Mouse (Mus musculus): ENCODE measurements around the gene Nat8.
"Not testable (repeated sequence)": the region's sequence is repeated elsewhere in the genome, so short reads cannot be mapped to it uniquely, and the experiment has no call there.

Nat8 gene

DNA sequence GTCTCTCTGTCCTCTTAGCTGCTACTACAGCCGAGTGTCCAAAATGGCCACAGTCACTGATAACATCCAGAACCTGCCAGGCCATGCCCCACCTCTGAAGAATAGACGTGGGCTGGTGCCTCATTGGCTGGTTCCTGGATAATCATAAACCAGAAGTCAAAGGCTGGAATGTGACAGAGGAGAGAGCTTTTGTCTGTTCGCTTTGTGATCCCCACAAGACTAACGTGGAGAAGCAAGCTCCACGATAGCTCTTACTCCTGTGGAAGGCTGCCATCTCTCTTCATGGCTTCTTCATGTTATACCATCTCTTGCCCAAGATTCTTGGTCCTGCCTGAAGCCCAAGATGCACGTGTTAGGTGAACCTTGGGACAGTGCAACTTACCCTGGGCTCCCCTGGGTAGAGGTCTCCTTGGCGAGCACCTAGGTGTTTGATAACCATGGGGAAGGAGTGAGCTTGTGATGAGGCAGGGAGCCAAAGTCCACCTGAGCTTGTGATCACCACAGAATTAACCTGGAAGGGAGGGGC, at the start of gene Nat8:
Nat8 (minus strand) TSS at position 287 of the 526 bp plus-strand sequence.
- DNase-seq (ENCODE audit: low read depth, low spot score), result no peak

DNA sequence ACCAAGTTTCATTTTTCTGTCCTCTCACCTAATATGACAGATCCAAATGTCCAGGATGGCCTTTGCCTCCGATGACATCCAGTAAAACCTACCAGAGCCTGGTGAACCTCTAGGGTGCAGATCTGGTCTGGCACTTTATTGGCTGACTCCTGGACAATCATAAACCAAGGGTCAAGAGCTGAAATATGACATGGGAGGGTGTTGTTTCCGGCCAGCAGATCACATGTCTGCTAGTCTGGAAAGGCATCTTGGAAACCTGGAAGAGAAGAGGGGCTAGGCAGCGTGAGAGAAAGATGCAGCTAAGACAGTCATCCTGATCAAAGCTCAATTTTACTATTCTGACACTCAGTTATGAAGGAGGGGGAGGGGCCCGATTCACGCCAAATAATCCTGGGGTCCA, 37.1 kb upstream of the Nat8 start, which contains the start of gene Nat8f2:
Nat8f2 (minus strand) TSS at position 153 of the 400 bp plus-strand sequence.
- not testable (repeated sequence) for DNase-seq (ENCODE audit: low read depth, low spot score)

DNA sequence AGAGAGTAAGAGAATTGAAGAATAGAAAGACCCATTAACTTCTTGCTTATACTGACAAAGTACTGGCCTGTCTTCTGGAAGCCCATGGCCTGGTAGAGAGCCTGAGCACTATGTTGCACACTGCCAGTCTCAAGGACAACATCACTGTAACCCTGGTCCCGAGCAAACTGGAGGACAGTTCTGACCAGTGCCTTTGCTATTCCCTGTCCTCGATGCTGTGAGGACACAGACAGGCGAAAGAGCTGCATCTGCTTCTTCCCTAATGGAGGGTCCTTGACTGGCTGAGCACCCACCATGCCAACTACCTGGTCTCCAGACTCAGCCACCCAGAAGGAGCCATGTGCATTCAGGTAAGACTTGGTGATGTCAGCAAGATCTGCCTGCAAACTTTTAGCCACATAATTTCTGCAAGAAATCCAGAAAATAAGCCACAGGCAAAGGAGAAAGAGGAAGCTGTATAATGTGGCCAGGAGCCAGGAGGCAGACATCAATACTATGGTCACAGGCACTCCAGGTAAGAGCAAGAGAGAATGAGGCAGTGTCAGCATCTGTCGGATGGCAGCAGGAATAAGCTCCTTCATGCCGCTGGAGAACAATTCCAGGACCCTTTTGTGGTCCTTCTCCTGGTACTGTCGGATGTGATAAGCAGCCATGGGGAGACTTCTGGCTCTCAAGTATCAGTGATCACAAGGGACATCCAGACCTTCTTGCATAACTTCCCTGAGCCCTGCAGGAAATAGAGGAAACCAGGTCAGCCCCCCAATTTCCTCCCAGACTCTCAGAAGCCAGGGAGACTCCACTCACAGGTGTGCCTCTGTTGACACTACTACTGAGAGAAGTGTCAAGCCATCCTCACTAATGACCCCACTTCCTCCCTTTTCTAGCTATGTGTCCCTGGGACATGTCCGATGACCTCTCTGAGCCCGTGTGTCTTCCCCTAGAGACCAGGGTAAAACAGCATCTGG, 36.1 kb upstream of the Nat8 start:
- DNase-seq (ENCODE audit: low read depth, low spot score), result no peak

GRCm38 (mm10) chr6:85866995-85867394, 35.1 kb upstream of the Nat8 start:
- DNase-seq (ENCODE audit: low read depth, low spot score), result not testable (repeated sequence)

- not testable (repeated sequence) for DNase-seq (ENCODE audit: low read depth, low spot score)
Measured at GRCm38 (mm10) chr6:85866166-85866565, 34.3 kb upstream of the Nat8 start.

DNA sequence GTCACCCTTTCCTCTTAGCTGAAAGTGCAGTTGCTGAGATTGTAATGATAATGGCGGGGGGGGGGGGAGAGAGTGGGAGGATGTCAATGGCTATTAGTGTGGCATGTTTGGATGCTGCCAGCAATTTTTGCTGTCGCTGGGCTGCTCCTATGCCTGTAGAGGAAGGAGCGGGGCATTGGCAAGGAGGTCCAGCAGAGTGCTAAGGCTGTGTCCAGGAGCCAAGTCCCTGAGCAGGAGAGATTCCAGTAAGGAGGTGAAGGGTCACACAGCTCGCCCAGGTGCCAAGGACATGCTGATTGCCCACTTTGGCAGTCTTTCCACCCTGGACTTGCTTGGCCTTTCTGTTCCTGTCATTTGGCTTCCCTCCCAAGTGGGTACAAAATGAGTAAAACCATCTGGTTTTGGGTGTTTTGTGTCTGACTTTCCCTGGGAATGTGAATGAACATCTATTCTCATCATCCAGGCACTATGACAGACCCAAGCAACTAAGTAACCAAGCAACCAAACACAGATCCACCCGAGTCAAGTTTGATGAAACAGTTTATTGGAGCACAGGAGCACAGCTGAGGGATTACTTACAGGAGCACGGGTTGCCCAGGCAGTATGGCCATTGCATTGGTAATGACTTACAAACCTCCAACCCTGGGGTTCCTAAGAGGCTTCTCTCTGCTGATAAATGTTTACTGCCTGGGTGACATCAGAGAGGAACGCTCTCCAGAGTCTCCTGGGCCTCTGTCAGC, 33.2 kb upstream of the Nat8 start:
- not testable (repeated sequence) for DNase-seq (ENCODE audit: low read depth, low spot score)

DNA sequence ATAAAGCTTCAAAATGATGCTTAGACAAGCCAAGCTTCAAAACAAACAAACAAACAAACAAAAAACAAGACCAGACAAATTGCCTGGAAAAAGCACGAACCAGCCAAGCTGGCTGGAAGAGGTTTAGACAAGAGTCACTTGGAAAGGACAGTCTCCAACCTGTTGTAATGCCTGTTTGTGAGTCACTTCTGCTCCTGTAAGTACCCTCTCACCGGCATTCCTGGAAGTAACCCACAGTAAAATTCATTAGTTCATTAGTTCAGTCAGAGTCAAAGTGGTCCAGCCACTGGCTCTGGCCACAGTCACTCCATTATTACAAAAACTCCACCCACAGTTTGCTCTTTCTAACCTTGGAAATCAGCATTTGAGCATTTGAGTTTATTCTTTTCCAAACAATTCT, 32.0 kb upstream of the Nat8 start:
- no peak for DNase-seq (ENCODE audit: low read depth, low spot score)

GRCm38 (mm10) chr6:85863136-85863535, 31.3 kb upstream of the Nat8 start:
- DNase-seq (ENCODE audit: low read depth, low spot score), result no peak

GRCm38 (mm10) chr6:85862565-85862964, 30.7 kb upstream of the Nat8 start:
- DNase-seq (ENCODE audit: low read depth, low spot score), result no peak

DNA sequence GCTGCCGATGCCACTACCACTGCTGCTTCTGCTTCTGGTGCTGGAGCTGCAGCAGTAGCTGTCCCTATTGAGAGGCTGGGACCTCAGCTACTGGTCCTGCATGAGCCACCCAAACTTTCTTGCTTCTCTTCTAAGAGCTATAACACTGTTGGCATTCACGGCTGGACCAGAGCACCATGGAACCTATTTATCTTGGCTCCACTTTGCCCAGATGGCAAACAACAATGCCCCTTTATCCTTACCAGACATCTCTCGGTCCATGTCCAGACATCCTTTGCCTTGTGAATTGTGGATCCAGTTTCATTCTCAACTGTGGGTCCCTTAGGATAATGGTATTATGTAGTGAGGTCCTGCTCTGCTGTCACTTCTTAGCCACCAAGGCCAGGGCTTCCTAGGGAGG, 29.4 kb upstream of the Nat8 start:
- DNase-seq (ENCODE audit: low read depth, low spot score), result no peak

DNA sequence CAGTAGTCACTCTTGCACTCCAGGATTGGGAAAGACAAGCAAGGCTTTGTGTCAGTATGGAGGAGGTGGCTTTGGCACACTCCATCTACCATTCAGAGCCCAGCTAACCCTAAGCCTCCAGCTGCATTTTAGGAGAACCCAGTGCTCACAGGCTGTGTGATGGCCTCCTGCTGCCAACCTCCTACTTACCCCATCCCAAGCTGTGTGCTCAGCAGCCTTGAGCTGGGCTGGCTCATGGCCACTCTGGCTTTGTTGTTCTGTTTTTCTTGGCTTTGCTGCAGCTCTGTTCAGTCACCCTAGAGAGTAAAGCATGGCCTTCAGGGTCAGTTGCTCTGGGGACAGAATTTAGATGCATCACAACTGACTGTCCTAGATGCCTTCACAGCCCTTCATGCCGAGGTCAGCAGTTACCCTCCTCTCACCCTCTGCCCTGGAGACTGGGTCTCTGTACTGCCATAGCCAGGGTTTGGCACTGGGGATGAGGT, 24.4 kb upstream of the Nat8 start:
- no peak for DNase-seq (ENCODE audit: low read depth, low spot score)

DNA sequence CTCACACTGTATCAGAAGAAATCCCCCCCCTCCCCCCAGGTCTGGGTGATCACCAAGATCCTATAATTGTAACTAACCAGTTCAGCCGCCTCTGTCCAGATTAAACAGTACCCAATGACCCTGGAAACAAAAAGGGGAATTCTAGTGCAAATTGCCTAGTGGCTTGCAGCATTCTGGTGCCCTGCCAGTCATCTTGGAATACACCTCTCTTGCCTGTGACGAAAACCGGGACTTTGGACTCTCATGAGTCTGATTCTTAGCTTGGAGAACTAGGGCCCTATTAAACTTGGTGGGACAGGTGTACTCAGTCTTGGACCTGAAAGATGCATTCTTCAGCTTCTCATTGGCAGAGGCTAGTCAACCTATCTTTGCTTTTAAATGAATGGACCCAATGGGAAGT, 21.6 kb upstream of the Nat8 start:
- DNase-seq (ENCODE audit: low read depth, low spot score), result no peak

DNA sequence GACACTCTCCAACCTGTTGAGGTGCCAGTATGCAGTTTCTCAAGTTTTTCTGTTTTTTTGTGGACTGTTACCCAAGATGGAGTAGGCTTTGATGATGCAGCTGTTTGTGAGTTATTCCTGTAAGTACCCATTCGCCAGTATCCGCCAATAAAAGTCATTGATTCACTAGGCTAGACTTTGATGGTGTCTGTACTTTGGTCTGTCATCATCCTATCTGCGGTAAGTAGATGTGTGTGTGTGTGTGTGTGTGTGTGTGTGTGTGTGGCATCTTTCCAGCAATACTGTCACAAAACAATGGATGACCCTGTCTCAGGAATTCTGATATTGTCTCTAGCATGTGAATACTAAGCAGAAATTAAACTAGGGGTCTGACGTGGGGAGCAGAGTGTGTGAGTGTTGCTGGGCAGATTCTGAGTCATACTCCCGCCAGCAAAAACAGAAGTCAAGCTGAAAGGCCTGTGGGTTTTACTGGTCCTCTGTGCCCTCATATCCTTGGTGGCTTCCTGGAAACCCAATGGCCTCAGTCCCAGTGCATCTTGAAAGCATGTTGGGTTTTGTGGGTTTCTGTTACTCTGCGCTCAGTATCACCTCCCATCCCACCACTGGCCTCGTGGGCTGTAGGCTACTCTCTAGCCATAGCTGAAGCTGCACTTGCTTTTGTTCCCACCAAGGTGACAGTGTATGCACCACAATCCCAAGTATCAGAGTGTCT, 19.3 kb upstream of the Nat8 start:
- no peak for DNase-seq (ENCODE audit: low read depth, low spot score)

DNA sequence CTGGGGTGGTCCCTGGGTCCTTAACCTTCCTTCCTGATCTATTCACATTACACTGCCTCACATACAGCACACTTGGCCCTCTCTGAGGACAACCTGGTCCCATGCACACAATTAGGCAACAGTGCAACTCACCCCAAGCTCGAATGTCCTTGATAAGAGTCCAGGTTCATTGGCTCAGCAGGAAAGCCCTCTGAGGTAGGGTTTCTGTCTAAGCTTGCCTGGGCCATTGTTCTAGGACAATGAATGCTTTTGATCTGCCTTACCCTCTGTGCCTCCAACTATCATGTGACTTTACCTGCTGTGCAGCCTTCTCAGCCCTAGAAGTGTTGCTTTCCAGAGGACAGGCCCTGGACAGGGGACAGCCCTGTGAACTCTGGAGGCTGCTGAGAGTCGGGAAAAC, 17.4 kb upstream of the Nat8 start:
- no peak for DNase-seq (ENCODE audit: low read depth, low spot score)

- no peak for DNase-seq (ENCODE audit: low read depth, low spot score)
Measured at GRCm38 (mm10) chr6:85848140-85848539, 16.3 kb upstream of the Nat8 start.

DNA sequence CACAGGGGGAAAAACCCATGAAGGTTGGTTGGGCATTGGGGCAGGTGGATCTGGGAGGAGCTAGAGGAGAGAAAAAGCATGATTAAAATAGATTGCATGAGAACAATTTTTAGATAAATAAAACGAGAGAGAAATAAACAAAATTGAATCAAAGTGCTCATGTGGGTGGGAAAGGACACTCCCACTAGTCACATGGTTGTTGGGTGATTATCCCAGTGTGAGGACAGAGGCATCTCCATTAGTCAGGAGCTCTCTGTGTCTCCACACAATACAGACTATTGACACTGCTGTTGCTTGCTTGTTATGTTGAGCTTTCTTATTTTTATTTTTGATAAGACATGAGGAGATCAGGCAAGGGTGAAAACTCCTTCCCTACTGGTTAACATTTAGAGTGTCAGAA, 15.0 kb upstream of the Nat8 start:
- DNase-seq (ENCODE audit: low read depth, low spot score), result no peak

GRCm38 (mm10) chr6:85843677-85844458, 12.0 kb upstream of the Nat8 start:
- not testable (repeated sequence) for DNase-seq (ENCODE audit: low read depth, low spot score)

GRCm38 (mm10) chr6:85839982-85840381, 8.1 kb upstream of the Nat8 start:
- DNase-seq (ENCODE audit: low read depth, low spot score), result no peak

DNA sequence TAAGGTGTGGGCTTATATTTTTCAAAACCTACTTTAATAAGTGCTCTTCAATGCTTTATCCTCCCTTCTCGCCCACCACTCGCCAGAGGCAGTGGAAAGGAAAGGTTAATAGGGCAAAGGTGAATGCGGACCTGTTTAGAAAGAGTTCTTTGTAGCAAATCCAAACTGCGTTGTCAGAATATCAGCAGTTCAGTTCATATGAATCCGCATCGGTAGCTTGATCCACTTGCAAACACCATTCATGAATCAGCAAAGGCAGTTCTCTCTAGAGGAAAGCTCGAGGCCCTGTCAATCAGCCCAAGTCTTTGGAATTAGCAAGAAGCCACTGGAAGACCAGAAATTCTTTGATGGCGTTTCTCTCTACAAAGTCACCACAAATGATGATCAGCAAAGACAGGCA, 6.8 kb upstream of the Nat8 start:
- DNase-seq (ENCODE audit: low read depth, low spot score), result no peak

- peak; percentile 20 for DNase-seq (ENCODE audit: low read depth, low spot score)
Measured at GRCm38 (mm10) chr6:85837307-85837706, 5.4 kb upstream of the Nat8 start.

- peak; percentile 9 for DNase-seq (ENCODE audit: low read depth, low spot score)
Measured at GRCm38 (mm10) chr6:85836827-85837226, 4.9 kb upstream of the Nat8 start.
